Mouse (Mus musculus) forebrain, embryonic 10.5 days (tissue): ENCODE measurements around the gene Bloc1s5. TPM values are rescaled to one million over a fixed set of nuclear protein-coding genes. Genes with fewer than 3 reads are reported as not detected.

Experiments used
- DNase-seq: peaks from one replicate; pipeline ENCODE4 v3.0.0-alpha.2; 2017; ENCODE audit warnings: low spot score; ENCODE audit errors: extremely low spot score
- H3K27ac ChIP-seq: fragments of 300-500 bp; sonication (generic); 2 replicates; pipeline ENCODE4 v1.5.1; 2016; ENCODE audit warnings: mild to moderate bottlenecking
- H3K27me3 ChIP-seq: fragments of 300-500 bp; sonication (generic); 2 replicates; pipeline ENCODE4 v1.6.1; 2016; ENCODE audit warnings: mild to moderate bottlenecking; ENCODE audit not compliant: poor library complexity, severe bottlenecking
- H3K36me3 ChIP-seq: fragments of 300-500 bp; sonication (generic); replicated peaks from 2 replicates; pipeline ENCODE4 v1.6.1; 2016; ENCODE audit warnings: mild to moderate bottlenecking, moderate library complexity
- H3K4me1 ChIP-seq: fragments of 300-500 bp; sonication (generic); 2 replicates; pipeline ENCODE4 v1.6.1; 2016
- H3K4me3 ChIP-seq: fragments of 300-500 bp; sonication (generic); 2 replicates; pipeline ENCODE4 v1.5.1; 2016; ENCODE audit warnings: mild to moderate bottlenecking, moderate library complexity
- H3K9me3 ChIP-seq: fragments of 300-500 bp; sonication (generic); 2 replicates; pipeline ENCODE4 v1.6.1; 2016; ENCODE audit warnings: mild to moderate bottlenecking, moderate library complexity
- WGBS: fragments of 180-500 bp; shearing (Covaris S2); methylation state at CpG from one replicate; pipeline ENCODE4 v1.1.7; 2016; 5-methylcytosine and 5-hydroxymethylcytosine counted together
- polyA plus RNA-seq: library from polyadenylated mRNA; unstranded; fragments of >200 nt; fragmentation: Nextera tagmentation; extraction: Ambion mirVana; gene quantifications from 2 replicates; pipeline ENCODE4 v1.2.1, GENCODE M21; 2016

Gene Bloc1s5
- polyA plus RNA-seq, 1 experiment from 2014 or later, result 27.0 TPM

GRCm38 (mm10) chr13:38613583-38613982, 21.3 kb downstream of the Bloc1s5 start:
- peaks cover 3% of the 10 kb centered on the region; the same call in 1 of the 2 replicates for H3K9me3 ChIP-seq
- H3K4me1 ChIP-seq, result 0 out of 2 replicates have a peak, but pooled peaks cover 4% of the 10 kb centered on the region
- H3K27me3 ChIP-seq, result no peaks in the 10 kb centered on the region
- H3K27ac ChIP-seq, result no peak overlapping the region
- peaks cover 33% of the 10 kb centered on the region for H3K36me3 ChIP-seq
- no peak for DNase-seq
- WGBS, result 90% methylated on average over 8 of the region's 8 CpGs
- H3K4me3 ChIP-seq, result no peak overlapping the region

- H3K27ac ChIP-seq, result no peak overlapping the region
- peaks cover 33% of the 10 kb centered on the region for H3K36me3 ChIP-seq
- DNase-seq, result no peak
- no peak overlapping the region for H3K4me3 ChIP-seq
- peaks cover 3% of the 10 kb centered on the region; the same call in 1 of the 2 replicates for H3K9me3 ChIP-seq
- no peaks in the 10 kb centered on the region for H3K27me3 ChIP-seq
- H3K4me1 ChIP-seq, result 0 out of 2 replicates have a peak, but pooled peaks cover 4% of the 10 kb centered on the region
- WGBS, result 95% methylated on average over 9 of the region's 9 CpGs
Observed at GRCm38 (mm10) chr13:38612608-38613007, 22.3 kb downstream of the Bloc1s5 start.

GRCm38 (mm10) chr13:38612179-38612578, 22.7 kb downstream of the Bloc1s5 start:
- H3K4me1 ChIP-seq, result 0 out of 2 replicates have a peak, but pooled peaks cover 4% of the 10 kb centered on the region
- H3K27me3 ChIP-seq, result no peaks in the 10 kb centered on the region
- H3K4me3 ChIP-seq, result no peak overlapping the region
- WGBS, result 91% methylated on average over 4 of the region's 4 CpGs
- H3K36me3 ChIP-seq, result peaks cover 33% of the 10 kb centered on the region
- DNase-seq, result no peak
- no peak overlapping the region for H3K27ac ChIP-seq
- H3K9me3 ChIP-seq, result peaks cover 3% of the 10 kb centered on the region; the same call in 1 of the 2 replicates

GRCm38 (mm10) chr13:38610336-38610735, 24.6 kb downstream of the Bloc1s5 start:
- Histone ChIP-seq H3K36me3 (peaks cover 37% of the 10 kb centered on the region), H3K4me3 (no peak overlapping the region), H3K27ac (no peak overlapping the region), H3K4me1 (0 out of 2 replicates have a peak, but pooled peaks cover 4% of the 10 kb centered on the region), H3K27me3 (no peaks in the 10 kb centered on the region), H3K9me3 (peaks cover 3% of the 10 kb centered on the region; the same call in 1 of the 2 replicates)
- DNase-seq, result no peak
- 86% methylated on average over 6 of the region's 6 CpGs for WGBS

GRCm38 (mm10) chr13:38607130-38607529, 27.8 kb downstream of the Bloc1s5 start:
- 92% methylated on average over 6 of the region's 6 CpGs for WGBS
- no peak for DNase-seq
- no peak overlapping the region for H3K4me3 ChIP-seq

GRCm38 (mm10) chr13:38605353-38605752, 29.6 kb downstream of the Bloc1s5 start:
- H3K27me3 ChIP-seq, result no peaks in the 10 kb centered on the region
- H3K4me1 ChIP-seq, result no peaks in the 10 kb centered on the region
- H3K36me3 ChIP-seq, result peaks cover 17% of the 10 kb centered on the region
- 91% methylated on average over 6 of the region's 6 CpGs for WGBS
- H3K9me3 ChIP-seq, result no peaks in the 10 kb centered on the region
- no peak overlapping the region for H3K27ac ChIP-seq
- H3K4me3 ChIP-seq, result no peak overlapping the region
- DNase-seq, result no peak

More at GRCm38 (mm10) chr13:38607130-38607529, 27.8 kb downstream of the Bloc1s5 start:
- peaks cover 29% of the 10 kb centered on the region for H3K36me3 ChIP-seq
- no peaks in the 10 kb centered on the region for H3K9me3 ChIP-seq
- H3K27ac ChIP-seq, result no peak overlapping the region
- no peaks in the 10 kb centered on the region for H3K4me1 ChIP-seq
- H3K27me3 ChIP-seq, result no peaks in the 10 kb centered on the region

- H3K4me3 ChIP-seq, result no peak overlapping the region
- no peak for DNase-seq
- no peaks in the 10 kb centered on the region for H3K4me1 ChIP-seq
- no peaks in the 10 kb centered on the region for H3K9me3 ChIP-seq
- WGBS, result 94% methylated on average over 13 of the region's 13 CpGs
- H3K27me3 ChIP-seq, result no peaks in the 10 kb centered on the region
- peaks cover 17% of the 10 kb centered on the region for H3K36me3 ChIP-seq
- H3K27ac ChIP-seq, result no peak overlapping the region
Observed at GRCm38 (mm10) chr13:38602966-38603365, 31.9 kb downstream of the Bloc1s5 start.

GRCm38 (mm10) chr13:38602243-38602832, 32.6 kb downstream of the Bloc1s5 start:
- H3K4me3 ChIP-seq, result no peak overlapping the region
- no peak for DNase-seq
- H3K27me3 ChIP-seq, result no peaks in the 10 kb centered on the region
- H3K4me1 ChIP-seq, result no peaks in the 10 kb centered on the region
- H3K9me3 ChIP-seq, result no peaks in the 10 kb centered on the region
- WGBS, result 88% methylated on average over 17 of the region's 17 CpGs
- no peak overlapping the region for H3K27ac ChIP-seq
- H3K36me3 ChIP-seq, result peaks cover 17% of the 10 kb centered on the region

GRCm38 (mm10) chr13:38600811-38601210, 34.1 kb downstream of the Bloc1s5 start:
- H3K27me3 ChIP-seq, result no peaks in the 10 kb centered on the region
- no peak for DNase-seq
- no peaks in the 10 kb centered on the region for H3K4me1 ChIP-seq
- H3K4me3 ChIP-seq, result no peak overlapping the region
- H3K9me3 ChIP-seq, result no peaks in the 10 kb centered on the region
- H3K36me3 ChIP-seq, result peaks cover 13% of the 10 kb centered on the region
- no peak overlapping the region for H3K27ac ChIP-seq
- WGBS, result 92% methylated on average over 11 of the region's 11 CpGs

- Histone ChIP-seq H3K9me3 (no peaks in the 10 kb centered on the region), H3K4me3 (no peak overlapping the region), H3K36me3 (peaks cover under 1% of the 10 kb centered on the region; the same call in 1 of the 2 replicates), H3K27me3 (no peaks in the 10 kb centered on the region), H3K27ac (no peak overlapping the region), H3K4me1 (peaks cover 11% of the 10 kb centered on the region)
- 76% methylated on average over 3 of the region's 3 CpGs for WGBS
- DNase-seq, result no peak
Observed at GRCm38 (mm10) chr13:38597076-38597475, 37.8 kb downstream of the Bloc1s5 start.

- no peaks in the 10 kb centered on the region for H3K36me3 ChIP-seq
- H3K27me3 ChIP-seq, result no peaks in the 10 kb centered on the region
- H3K4me1 ChIP-seq, result peaks cover 11% of the 10 kb centered on the region
- DNase-seq, result no peak
- WGBS, result 83% methylated on average over 4 of the region's 4 CpGs
- H3K27ac ChIP-seq, result no peak overlapping the region
- H3K4me3 ChIP-seq, result no peak overlapping the region
- H3K9me3 ChIP-seq, result no peaks in the 10 kb centered on the region
Observed at GRCm38 (mm10) chr13:38596461-38596860, 38.4 kb downstream of the Bloc1s5 start.

GRCm38 (mm10) chr13:38593114-38593513, 41.8 kb downstream of the Bloc1s5 start:
- no peaks in the 10 kb centered on the region for H3K27me3 ChIP-seq
- no peak overlapping the region for H3K4me3 ChIP-seq
- DNase-seq, result peak; percentile 16
- H3K9me3 ChIP-seq, result no peaks in the 10 kb centered on the region
- peaks cover 22% of the 10 kb centered on the region for H3K4me1 ChIP-seq
- 54% methylated on average over 6 of the region's 6 CpGs for WGBS
- no peaks in the 10 kb centered on the region for H3K36me3 ChIP-seq
- no peak overlapping the region for H3K27ac ChIP-seq

GRCm38 (mm10) chr13:38587350-38587749, 47.6 kb downstream of the Bloc1s5 start:
- H3K4me3 ChIP-seq, result no peak overlapping the region
- 93% methylated on average over 5 of the region's 5 CpGs for WGBS
- H3K27me3 ChIP-seq, result no peaks in the 10 kb centered on the region
- DNase-seq, result no peak
- no peaks in the 10 kb centered on the region for H3K9me3 ChIP-seq
- no peak overlapping the region for H3K27ac ChIP-seq
- no peaks in the 10 kb centered on the region for H3K36me3 ChIP-seq
- H3K4me1 ChIP-seq, result peaks cover 13% of the 10 kb centered on the region; the same call in 1 of the 2 replicates
